ENCODE assay signal across 19 mouse cellular contexts in the genomic region with DNA sequence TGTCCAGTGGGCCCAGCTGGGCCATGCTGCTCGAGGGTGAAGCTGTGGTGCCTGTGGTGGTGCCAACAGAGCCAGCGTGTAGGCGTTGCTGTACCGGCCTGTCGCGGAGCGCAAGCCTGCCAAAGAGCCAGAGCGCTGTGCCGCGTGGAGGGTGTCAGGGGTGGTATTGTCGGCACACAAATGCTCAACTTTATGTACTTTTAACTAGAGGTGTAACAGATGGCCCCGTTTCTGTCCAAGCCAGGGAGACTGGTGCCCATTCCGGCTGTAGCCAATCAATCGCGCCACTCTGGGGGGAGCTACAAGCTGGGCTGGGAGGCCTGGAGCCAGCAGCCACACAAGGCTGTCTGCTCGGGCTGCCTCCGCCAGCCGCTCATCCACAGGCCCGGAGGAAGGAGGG. TPM values are rescaled to one million over a fixed set of nuclear protein-coding genes. Genes with fewer than 3 reads are reported as not detected.
DNase-seq lines count a peak whose midpoint lies in the region; ATAC-seq and TF ChIP-seq lines count a peak whose summit lies in the region.
"Had no signal": no experiment of that assay in that cellular context is flagged by ENCODE, and none has a peak within 500 bp of the region (broad histone marks: within the 10 kb centered on the region; RNA-seq: fewer than 3 reads in every experiment).

No protein-coding gene starts in this region.

- no peak for TF ChIP-seq POLR2A in brain, embryonic 14.5 days (IDR thresholded peaks at IDR 0.05; ENCODE audit: borderline replicate concordance, extremely low read depth, insufficient read depth, insufficient read length, poor library complexity, severe bottlenecking)

- DNase-seq in cerebellum, adult 9-11 months: peak; percentile 40
- DNase-seq in layer of hippocampus, adult 11-12 months (ENCODE audit: low spot score): peak; percentile 49
- DNase-seq in layer of hippocampus, postnatal 25 days (ENCODE audit: extremely low spot score in 1 of 2, low spot score in 1 of 2): no peak
- peak; percentile 80 for DNase-seq in brain, embryonic 14.5 days (ENCODE audit: low read depth)
- peak; percentile 71 to 76 for DNase-seq in layer of hippocampus, postnatal 10 days (ENCODE audit: low spot score in 2 of 2)
- DNase-seq in Muller cell, postnatal 12 days (ENCODE audit: inconsistent ontology term): no peak
- DNase-seq in frontal cortex, postnatal 25 days (ENCODE audit: low spot score in 2 of 2): no peak
- DNase-seq: adrenal gland, postnatal 36 days; gastrocnemius, adult 2 months; heart, adult 11 months; kidney, adult 11 months had no signal

- ATAC-seq in cerebellum, adult (ENCODE audit: insufficient number of reproducible peaks, low FRiP score, low TSS enrichment): no peak
- ATAC-seq: liver, embryonic 12.5 days; midbrain, embryonic 13.5 days had no signal

- no peak for TF ChIP-seq CTCF in brain, embryonic 14.5 days (IDR thresholded peaks at IDR 0.05; ENCODE audit: borderline replicate concordance, extremely low read depth, insufficient read depth, insufficient read length)

RNA-seq across cellular contexts. Expression of a gene that starts 13.1 kb away (rescaled TPM):
- not detected for total RNA-seq in layer of hippocampus, postnatal 25 days (2021)
- 0.97 and 8.4 TPM in 2 replicates for polyA plus RNA-seq in brain, embryonic 14.5 days (2012; rRNA removed)
- total RNA-seq in layer of hippocampus, postnatal 10 days (2021): not detected
- total RNA-seq: CH12.LX had no signal
- polyA plus RNA-seq: heart, embryonic 16.5 days; lung, embryonic 15.5 days; stomach, embryonic 16.5 days; thymus, postnatal 0 days had no signal

Comparison
In these comparisons a context has a peak if more than half of its experiments do, and no peak if none do; other contexts are left out.
1. DNase-seq: peak in cerebellum, adult 9-11 months (single experiment), layer of hippocampus, adult 11-12 months (single experiment), brain, embryonic 14.5 days (single experiment) and layer of hippocampus, postnatal 10 days (2 of 2); none in layer of hippocampus, postnatal 25 days (0 of 2), Muller cell, postnatal 12 days (single experiment) and frontal cortex, postnatal 25 days (0 of 2).